Mouse (Mus musculus) intestine, embryonic 14.5 days (tissue): ENCODE measurements around the gene Adamtsl3. TPM values are rescaled to one million over a fixed set of nuclear protein-coding genes. Genes with fewer than 3 reads are reported as not detected.

Experiments used
- ATAC-seq: fragments of 200-750 bp; cut with Nextera tagmentation; replicated peaks from 2 replicates; pipeline ENCODE4 v1.8.0; 2017; ENCODE audit warnings: low read depth, moderate number of reproducible peaks, moderate TSS enrichment, moderate library complexity; ENCODE audit not compliant: low FRiP score, low TSS enrichment
- DNase-seq: peaks from one replicate; pipeline ENCODE4 v3.0.0-alpha.2; 2018; ENCODE audit warnings: low spot score
- H3K27ac ChIP-seq: fragments of 300-500 bp; sonication (generic); 2 replicates; pipeline ENCODE4 v1.5.1; 2014; ENCODE audit warnings: low read depth, mild to moderate bottlenecking, control low read depth
- H3K27me3 ChIP-seq: fragments of 300-500 bp; sonication (generic); replicated peaks from 2 replicates; pipeline ENCODE4 v1.6.1; 2014; ENCODE audit warnings: low read length, control low read depth; ENCODE audit not compliant: control insufficient read depth, insufficient read depth
- H3K36me3 ChIP-seq: fragments of 300-500 bp; sonication (generic); 2 replicates; pipeline ENCODE4 v1.6.1; 2014; ENCODE audit warnings: low read length, control low read depth; ENCODE audit not compliant: control insufficient read depth, insufficient read depth
- H3K4me1 ChIP-seq: fragments of 300-500 bp; sonication (generic); replicated peaks from 2 replicates; pipeline ENCODE4 v1.6.1; 2014; ENCODE audit warnings: low read length, control low read depth, mixed read lengths; ENCODE audit not compliant: control insufficient read depth, insufficient read depth
- H3K4me2 ChIP-seq: fragments of 300-500 bp; sonication (generic); 2 replicates; pipeline ENCODE4 v1.6.1; 2014; ENCODE audit warnings: low read length
- H3K4me3 ChIP-seq: fragments of 300-500 bp; sonication (generic); 2 replicates; pipeline ENCODE4 v1.5.1; 2014; ENCODE audit warnings: low read depth, low read length, control low read depth, mixed read lengths
- H3K9ac ChIP-seq: fragments of 300-500 bp; sonication (generic); 2 replicates; pipeline ENCODE4 v1.6.1; 2014; ENCODE audit warnings: mild to moderate bottlenecking, low read length
- H3K9me3 ChIP-seq: fragments of 300-500 bp; sonication (generic); 2 replicates; pipeline ENCODE4 v1.6.1; 2016; ENCODE audit warnings: low read length, control low read depth; ENCODE audit not compliant: control insufficient read depth
- WGBS: fragments of 180-500 bp; shearing (Covaris S2); extraction: QIAGEN DNeasy Blood & Tissue Kit; methylation state at CpG from one replicate; pipeline ENCODE4 v1.1.7; 2014; 5-methylcytosine and 5-hydroxymethylcytosine counted together
- polyA plus RNA-seq: library from polyadenylated mRNA; unstranded; fragments of >200 nt; fragmentation: Nextera tagmentation; extraction: Ambion mirVana; gene quantifications from 2 replicates; pipeline ENCODE4 v1.2.1, GENCODE M21; 2014

Gene Adamtsl3
- polyA plus RNA-seq, 1 experiment from 2014 or later, result 0.41 TPM

- H3K36me3 ChIP-seq, result no peaks in the 10 kb centered on the region
- DNase-seq (no peak), ATAC-seq (no peak)
- H3K27ac ChIP-seq, result no peak overlapping the region
- H3K27me3 ChIP-seq, result no peaks in the 10 kb centered on the region
- H3K4me3 ChIP-seq, result no peak overlapping the region
- H3K9me3 ChIP-seq, result no peaks in the 10 kb centered on the region
- no peak overlapping the region for H3K4me2 ChIP-seq
- H3K9ac ChIP-seq, result no peak overlapping the region
- WGBS, result 44% methylated on average over 8 of the region's 8 CpGs
- no peaks in the 10 kb centered on the region for H3K4me1 ChIP-seq
These were observed 231.2 kb downstream of the Adamtsl3 start for GRCm38 (mm10) chr7:82566688-82567087.

DNA sequence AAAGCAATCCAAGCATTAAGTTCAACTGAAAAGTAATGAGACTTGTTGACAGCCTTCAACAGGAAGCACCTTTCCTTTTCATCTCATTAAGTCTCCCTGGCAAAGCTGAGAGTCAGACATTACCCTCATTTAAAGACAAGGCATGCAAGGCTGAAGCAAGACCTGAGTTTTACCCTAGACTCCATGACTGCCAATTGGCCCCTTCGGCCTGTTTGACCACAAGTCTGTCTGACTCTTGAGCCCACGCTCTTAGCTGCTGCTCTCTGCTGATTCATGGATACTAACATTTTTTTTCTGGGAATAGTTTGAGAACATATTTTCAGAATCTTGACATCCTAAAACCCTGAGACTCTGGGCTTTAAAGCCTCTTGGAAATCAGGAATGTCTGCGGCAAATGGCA is 232.3 kb downstream of the Adamtsl3 start:
- no peak overlapping the region for H3K4me3 ChIP-seq
- H3K27me3 ChIP-seq, result no peaks in the 10 kb centered on the region
- no peaks in the 10 kb centered on the region for H3K4me1 ChIP-seq
- ATAC-seq (no peak), DNase-seq (no peak)
- H3K4me2 ChIP-seq, result no peak overlapping the region
- no peak overlapping the region for H3K27ac ChIP-seq
- no peaks in the 10 kb centered on the region for H3K9me3 ChIP-seq
- no peak overlapping the region for H3K9ac ChIP-seq
- 79% methylated on average over 3 of the region's 3 CpGs for WGBS
- no peaks in the 10 kb centered on the region for H3K36me3 ChIP-seq

- Histone ChIP-seq H3K4me1 (no peaks in the 10 kb centered on the region), H3K27ac (no peak overlapping the region), H3K4me2 (no peak overlapping the region), H3K9ac (no peak overlapping the region), H3K9me3 (no peaks in the 10 kb centered on the region), H3K36me3 (no peaks in the 10 kb centered on the region), H3K27me3 (no peaks in the 10 kb centered on the region), H3K4me3 (no peak overlapping the region)
- 35% methylated on average over 1 of the region's 1 CpGs for WGBS
- ATAC-seq (no peak), DNase-seq (no peak)
These were observed 237.5 kb downstream of the Adamtsl3 start for GRCm38 (mm10) chr7:82572981-82573380.

GRCm38 (mm10) chr7:82580007-82580406 is 244.5 kb downstream of the Adamtsl3 start:
- Histone ChIP-seq H3K4me3 (no peak overlapping the region), H3K9me3 (no peaks in the 10 kb centered on the region), H3K4me1 (no peaks in the 10 kb centered on the region), H3K27me3 (no peaks in the 10 kb centered on the region), H3K27ac (no peak overlapping the region), H3K9ac (no peak overlapping the region), H3K4me2 (no peak overlapping the region), H3K36me3 (no peaks in the 10 kb centered on the region)
- WGBS, result 87% methylated on average over 3 of the region's 3 CpGs
- ATAC-seq (no peak), DNase-seq (no peak)

GRCm38 (mm10) chr7:82581802-82582201 is 246.3 kb downstream of the Adamtsl3 start:
- H3K9me3 ChIP-seq, result no peaks in the 10 kb centered on the region
- H3K36me3 ChIP-seq, result no peaks in the 10 kb centered on the region
- no peaks in the 10 kb centered on the region for H3K4me1 ChIP-seq
- H3K4me3 ChIP-seq, result no peak overlapping the region
- WGBS, result 56% methylated on average over 5 of the region's 5 CpGs
- H3K9ac ChIP-seq, result no peak overlapping the region
- DNase-seq, result no peak
- ATAC-seq, result no peak
- H3K4me2 ChIP-seq, result no peak overlapping the region
- no peaks in the 10 kb centered on the region for H3K27me3 ChIP-seq
- H3K27ac ChIP-seq, result no peak overlapping the region

DNA sequence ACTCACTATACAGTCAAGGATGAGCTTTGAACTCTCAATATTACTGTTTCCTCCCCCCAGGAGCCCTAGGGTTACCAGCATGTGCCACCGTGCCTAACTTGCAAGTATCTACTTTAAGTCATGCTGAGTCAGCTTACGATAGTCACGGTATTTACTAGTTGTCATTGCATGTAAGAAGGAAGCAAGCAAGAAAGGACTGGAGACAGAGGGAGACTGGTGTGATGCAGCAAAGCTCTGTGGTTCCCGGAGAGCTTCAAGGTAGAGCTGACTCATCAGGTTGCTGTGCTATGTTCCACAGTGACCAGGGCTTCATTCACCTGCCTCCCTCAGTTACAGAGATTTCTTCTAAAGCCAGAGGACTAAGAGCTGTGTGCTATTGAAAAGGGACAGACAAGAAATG is 247.0 kb downstream of the Adamtsl3 start:
- no peak overlapping the region for H3K27ac ChIP-seq
- H3K27me3 ChIP-seq, result no peaks in the 10 kb centered on the region
- ATAC-seq (no peak), DNase-seq (no peak)
- WGBS, result 82% methylated on average over 4 of the region's 4 CpGs
- no peaks in the 10 kb centered on the region for H3K4me1 ChIP-seq
- H3K36me3 ChIP-seq, result no peaks in the 10 kb centered on the region
- no peak overlapping the region for H3K9ac ChIP-seq
- no peak overlapping the region for H3K4me2 ChIP-seq
- no peak overlapping the region for H3K4me3 ChIP-seq
- H3K9me3 ChIP-seq, result no peaks in the 10 kb centered on the region

GRCm38 (mm10) chr7:82590931-82591330 is 255.4 kb downstream of the Adamtsl3 start:
- Histone ChIP-seq H3K4me3 (no peak overlapping the region), H3K4me2 (no peak overlapping the region), H3K27me3 (no peaks in the 10 kb centered on the region), H3K9me3 (no peaks in the 10 kb centered on the region), H3K9ac (no peak overlapping the region), H3K4me1 (no peaks in the 10 kb centered on the region), H3K36me3 (no peaks in the 10 kb centered on the region), H3K27ac (no peak overlapping the region)
- no peak for DNase-seq
- ATAC-seq, result no peak
- 49% methylated on average over 6 of the region's 6 CpGs for WGBS

- Histone ChIP-seq H3K27me3 (no peaks in the 10 kb centered on the region), H3K9me3 (no peaks in the 10 kb centered on the region), H3K4me1 (no peaks in the 10 kb centered on the region), H3K4me2 (no peak overlapping the region), H3K4me3 (no peak overlapping the region), H3K36me3 (no peaks in the 10 kb centered on the region), H3K9ac (no peak overlapping the region), H3K27ac (no peak overlapping the region)
- no peak for ATAC-seq
- DNase-seq, result no peak
- WGBS, result 77% methylated on average over 4 of the region's 4 CpGs
These were observed 266.5 kb downstream of the Adamtsl3 start for GRCm38 (mm10) chr7:82602008-82602407.

GRCm38 (mm10) chr7:82605425-82605824 is 269.9 kb downstream of the Adamtsl3 start:
- Histone ChIP-seq H3K9ac (no peak overlapping the region), H3K27me3 (no peaks in the 10 kb centered on the region), H3K4me1 (no peaks in the 10 kb centered on the region), H3K27ac (no peak overlapping the region), H3K4me3 (no peak overlapping the region), H3K9me3 (no peaks in the 10 kb centered on the region), H3K4me2 (no peak overlapping the region), H3K36me3 (no peaks in the 10 kb centered on the region)
- 77% methylated on average over 6 of the region's 6 CpGs for WGBS
- ATAC-seq (no peak), DNase-seq (no peak)
